Comparison of ENCODE assay signal across 8 mouse cellular contexts in genomic region chr2:157071556-157071955, GRCm38 (mm10). TPM values are rescaled to one million over a fixed set of nuclear protein-coding genes. Genes with fewer than 3 reads are reported as not detected.
DNase-seq lines count a peak whose midpoint lies in the region; ATAC-seq lines count a peak whose summit lies in the region.

No protein-coding gene starts in this region.

- ATAC-seq in inflammation-experienced regulatory T-cells, adult 6 months, result peak; percentile 35

- DNase-seq in ovary, postnatal 36 days (ENCODE audit: low spot score), result peak; percentile 51
- no peak for DNase-seq in ovary, postnatal 14 days (ENCODE audit: low spot score)
- peak; percentile 89 to 92 for DNase-seq in adrenal gland, postnatal 36 days
- peak; percentile 59 to 77 for DNase-seq in gastrocnemius, postnatal 4 days (ENCODE audit: low spot score in 2 of 2)
- DNase-seq in lung, adult 18-20 months, result peak; percentile 88 to 93
- peak; percentile 22 for DNase-seq in splenic B cell, adult 2 months (ENCODE audit: low read depth, low spot score)
- no peak for DNase-seq in right cerebral cortex, postnatal 36 days (ENCODE audit: low spot score in 2 of 2)

- no peaks in the 10 kb centered on the region for H3K36me3 ChIP-seq in splenic B cell, adult 2 months (ENCODE audit: control insufficient read depth, insufficient read depth, low read length, poor library complexity, severe bottlenecking)

- no peaks in the 10 kb centered on the region for H3K27me3 ChIP-seq in splenic B cell, adult 2 months (ENCODE audit: control insufficient read depth, insufficient read depth, low read length, poor library complexity, severe bottlenecking)

RNA-seq across cellular contexts. Expression of gene Soga1, which starts 7.5 kb away (rescaled TPM):
- 10 to 100 TPM; 36.3 to 38.7 TPM for total RNA-seq in adrenal gland, postnatal 36 days (2021)
- total RNA-seq in gastrocnemius, postnatal 4 days (2021), result 10 to 100 TPM; 33.7 to 34.6 TPM
- under 1 TPM in 1 of 3 experiments, not detected in 2; 0.17 TPM for polyA plus RNA-seq in inflammation-experienced regulatory T-cells, adult 6 months (2017; shearing (Covaris generic))

RNA-seq across cellular contexts. Expression of gene Tldc2, which starts 15.3 kb away (rescaled TPM):
- not detected for total RNA-seq in adrenal gland, postnatal 36 days (2021)
- total RNA-seq in gastrocnemius, postnatal 4 days (2021), result not detected
- not detected for polyA plus RNA-seq in inflammation-experienced regulatory T-cells, adult 6 months (2017; shearing (Covaris generic))

Comparison
In these comparisons a context has a peak if more than half of its experiments do, and no peak if none do; other contexts are left out.
1. DNase-seq: peak in ovary, postnatal 36 days (single experiment), adrenal gland, postnatal 36 days (2 of 2), gastrocnemius, postnatal 4 days (2 of 2), lung, adult 18-20 months (2 of 2) and splenic B cell, adult 2 months (single experiment); none in ovary, postnatal 14 days (single experiment) and right cerebral cortex, postnatal 36 days (0 of 2).